Mouse (Mus musculus): ENCODE results near the gene Usp1.
"Not testable (repeated sequence)": the region's sequence is repeated elsewhere in the genome, so short reads cannot be mapped to it uniquely, and the experiment has no call there.

The Usp1 gene

DNA sequence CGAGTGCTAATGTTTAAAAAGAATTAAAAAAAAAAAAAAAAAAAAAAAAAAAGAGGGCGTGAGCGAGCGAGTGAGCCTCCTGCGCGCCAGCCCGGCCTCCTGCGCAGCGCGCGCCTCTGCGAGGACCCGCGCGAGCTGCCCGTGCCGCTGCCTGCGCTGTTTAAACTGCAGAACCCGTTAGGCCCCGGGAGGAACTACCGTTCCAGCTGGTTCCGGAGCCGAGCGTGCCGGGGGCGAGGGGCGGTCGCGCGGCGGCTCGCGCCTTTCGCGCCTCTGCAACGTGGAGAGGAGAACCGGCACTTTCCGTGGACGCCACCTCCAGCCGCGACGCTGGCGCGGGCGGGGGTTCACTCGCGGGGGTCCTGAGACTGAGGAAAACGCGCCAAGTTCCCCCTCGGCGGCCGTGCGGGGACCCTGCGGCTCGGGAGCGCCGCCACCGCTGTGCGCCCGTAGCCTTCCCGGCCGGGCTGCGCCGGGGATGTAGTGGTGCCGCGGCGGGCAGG is at the start of gene Usp1:
Gene Usp1, plus strand, starts transcription at position 243 of the 503 bp plus-strand sequence.
- no peak for DNase-seq (ENCODE audit: low read depth)

- no peak for DNase-seq (ENCODE audit: low read depth)
Measured at GRCm38 (mm10) chr4:98882706-98883105, 40.9 kb upstream of the Usp1 start.

DNA sequence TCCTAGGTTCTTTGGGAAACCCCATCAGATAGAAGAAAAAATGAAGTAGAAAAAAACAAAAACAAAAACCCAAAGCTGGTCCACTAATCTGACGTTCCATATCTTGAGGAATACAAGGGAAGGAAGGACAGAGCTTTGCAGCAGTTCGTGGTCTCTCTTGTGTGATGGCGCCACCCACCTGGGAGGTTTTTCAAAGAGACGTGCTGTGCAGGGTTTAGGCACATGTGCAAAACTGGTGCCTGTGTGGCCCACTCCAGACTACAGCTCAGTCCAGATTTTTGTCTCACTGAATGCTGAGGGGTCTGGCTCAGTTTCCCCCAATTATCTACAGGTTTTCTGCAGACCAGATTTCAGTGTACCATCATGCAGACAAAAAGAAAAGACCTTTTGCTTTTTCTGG is 37.2 kb upstream of the Usp1 start:
- no peak for DNase-seq (ENCODE audit: low read depth)

DNA sequence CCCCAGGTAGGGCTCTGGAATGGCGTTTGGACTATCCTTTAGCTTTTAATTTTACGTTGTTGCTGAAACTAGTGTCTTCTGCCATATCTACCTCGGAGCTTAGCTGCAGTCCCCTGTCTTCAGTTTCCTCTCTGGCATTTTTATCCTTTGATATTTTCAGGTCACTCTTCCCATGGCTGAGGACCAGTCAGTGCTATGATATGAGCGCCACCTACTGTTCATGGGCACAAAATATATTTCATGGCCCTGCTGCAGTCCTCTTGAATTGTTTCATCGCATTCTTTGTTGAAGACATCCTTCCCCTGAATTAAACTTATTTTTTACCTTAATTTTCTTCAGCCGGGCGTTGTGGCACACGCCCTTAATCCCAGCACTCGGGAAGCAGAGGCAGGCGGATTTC is 36.5 kb upstream of the Usp1 start:
- peak; percentile 60 for DNase-seq (ENCODE audit: low read depth)

DNA sequence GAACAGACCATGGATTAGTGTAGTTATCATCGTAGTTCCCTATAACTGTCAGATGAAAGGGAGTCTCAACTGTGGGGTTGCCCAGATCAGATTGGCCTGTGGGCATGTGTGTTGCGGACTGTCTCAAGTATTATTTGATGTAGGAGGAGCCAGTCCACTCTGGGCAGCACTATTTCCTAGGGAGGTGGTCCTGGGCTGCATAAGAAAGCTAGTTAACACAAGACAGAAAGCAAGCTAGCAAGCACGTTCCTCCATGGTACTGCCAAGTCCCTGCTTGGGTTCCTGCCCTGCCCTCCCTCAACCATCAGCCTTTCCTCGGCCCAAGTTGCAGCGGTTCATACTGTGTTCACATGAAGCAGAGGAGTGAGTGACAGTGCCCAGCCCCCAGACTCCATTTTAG is 13.4 kb upstream of the Usp1 start:
- no peak for DNase-seq (ENCODE audit: low read depth)

DNA sequence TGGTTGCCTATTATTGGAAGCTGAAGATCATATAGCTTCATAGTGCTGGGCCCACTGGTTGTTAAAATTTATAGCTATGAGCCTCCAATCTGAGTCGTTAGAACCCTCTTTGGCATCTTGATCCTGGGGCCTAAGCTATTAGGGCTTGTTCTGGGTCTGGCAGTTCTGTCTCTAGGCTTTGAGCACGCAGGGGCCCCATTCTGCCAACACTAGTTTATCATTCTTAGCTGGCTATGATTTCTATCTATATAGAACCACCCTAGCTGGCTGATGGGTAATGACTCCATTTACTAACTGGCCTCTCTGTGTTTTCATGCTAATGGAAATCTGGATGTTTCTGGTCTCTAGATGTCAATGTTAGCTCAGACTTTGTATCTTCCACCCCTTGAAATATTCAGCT is 5.9 kb upstream of the Usp1 start:
- no peak for DNase-seq (ENCODE audit: low read depth)

GRCm38 (mm10) chr4:98918204-98918603 is 5.4 kb upstream of the Usp1 start:
- DNase-seq (ENCODE audit: low read depth): no peak

- DNase-seq (ENCODE audit: low read depth): peak; percentile 79
Measured at GRCm38 (mm10) chr4:98920896-98921295, 2.7 kb upstream of the Usp1 start.

DNA sequence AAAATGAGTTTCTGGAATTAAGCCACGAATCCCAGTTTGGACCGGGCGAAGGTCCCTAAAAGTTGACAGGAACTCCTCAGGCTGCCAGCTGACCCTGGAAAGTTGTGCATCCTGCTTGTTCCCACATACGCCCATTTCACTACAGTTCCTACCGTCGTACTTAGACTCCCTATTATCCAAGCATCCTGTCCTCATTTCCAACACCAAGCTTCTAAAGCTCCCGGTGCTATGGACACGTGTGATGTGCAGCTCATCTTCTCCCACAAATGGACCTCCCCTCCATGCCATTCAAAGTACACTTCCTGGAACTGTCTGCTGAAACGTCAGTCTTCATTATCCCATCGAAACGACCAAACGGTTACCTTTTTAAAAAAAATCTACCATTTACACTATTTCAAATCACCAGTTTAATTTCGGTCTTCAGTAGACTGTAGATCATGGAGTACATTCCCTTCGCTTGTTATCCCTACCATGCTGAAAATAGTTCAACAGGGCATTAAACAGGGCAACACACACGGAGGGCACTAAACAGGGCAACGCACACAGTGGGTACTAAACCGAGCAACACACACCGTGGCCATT is 1.5 kb upstream of the Usp1 start:
- DNase-seq (ENCODE audit: low read depth): peak; percentile 63

DNA sequence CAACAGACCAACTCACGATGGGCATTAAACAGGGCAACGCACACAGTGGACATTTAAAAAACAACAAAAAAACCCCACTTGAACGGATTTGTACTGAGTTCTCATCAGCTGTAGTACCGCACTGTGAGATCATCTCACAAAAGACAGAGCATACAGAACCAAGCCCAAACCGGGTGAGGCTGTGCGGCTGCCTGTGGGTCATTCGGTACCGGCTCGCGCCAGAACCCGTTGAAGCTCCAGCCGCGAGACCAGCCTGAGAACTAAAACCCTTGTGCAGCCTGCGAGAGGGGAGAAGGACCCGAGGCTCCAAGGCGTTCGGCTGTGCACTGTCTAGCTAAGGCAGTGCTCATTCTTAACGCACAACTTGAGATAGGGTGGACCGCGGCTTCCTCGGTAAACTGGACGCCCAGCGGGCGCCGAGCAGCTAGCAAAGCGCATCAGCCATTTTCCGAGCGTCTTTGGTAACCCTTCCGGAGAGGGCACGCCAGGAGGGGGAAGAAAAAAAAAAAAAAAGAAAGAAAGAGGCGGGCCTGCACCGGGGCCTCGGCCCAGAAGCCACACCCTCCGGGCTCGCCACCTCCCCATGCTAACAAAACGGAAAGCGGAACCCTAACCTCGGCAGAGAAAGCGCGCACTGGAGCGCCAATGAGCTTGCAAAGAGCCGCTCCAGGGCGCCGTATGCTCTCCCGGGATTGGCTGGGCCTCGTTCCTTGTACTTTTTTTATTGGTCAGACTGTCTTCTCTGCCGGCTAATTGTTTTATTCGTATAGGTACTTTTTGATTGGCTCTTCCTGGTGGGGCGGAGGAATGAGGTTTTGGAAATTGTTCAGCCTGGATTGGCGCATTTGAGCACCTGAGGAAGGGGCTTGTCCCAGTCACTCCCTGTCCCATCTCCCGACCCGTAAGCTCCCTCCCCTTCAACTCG is 705 bp upstream of the Usp1 start:
- peak; percentile 100 for DNase-seq (ENCODE audit: low read depth)

DNA sequence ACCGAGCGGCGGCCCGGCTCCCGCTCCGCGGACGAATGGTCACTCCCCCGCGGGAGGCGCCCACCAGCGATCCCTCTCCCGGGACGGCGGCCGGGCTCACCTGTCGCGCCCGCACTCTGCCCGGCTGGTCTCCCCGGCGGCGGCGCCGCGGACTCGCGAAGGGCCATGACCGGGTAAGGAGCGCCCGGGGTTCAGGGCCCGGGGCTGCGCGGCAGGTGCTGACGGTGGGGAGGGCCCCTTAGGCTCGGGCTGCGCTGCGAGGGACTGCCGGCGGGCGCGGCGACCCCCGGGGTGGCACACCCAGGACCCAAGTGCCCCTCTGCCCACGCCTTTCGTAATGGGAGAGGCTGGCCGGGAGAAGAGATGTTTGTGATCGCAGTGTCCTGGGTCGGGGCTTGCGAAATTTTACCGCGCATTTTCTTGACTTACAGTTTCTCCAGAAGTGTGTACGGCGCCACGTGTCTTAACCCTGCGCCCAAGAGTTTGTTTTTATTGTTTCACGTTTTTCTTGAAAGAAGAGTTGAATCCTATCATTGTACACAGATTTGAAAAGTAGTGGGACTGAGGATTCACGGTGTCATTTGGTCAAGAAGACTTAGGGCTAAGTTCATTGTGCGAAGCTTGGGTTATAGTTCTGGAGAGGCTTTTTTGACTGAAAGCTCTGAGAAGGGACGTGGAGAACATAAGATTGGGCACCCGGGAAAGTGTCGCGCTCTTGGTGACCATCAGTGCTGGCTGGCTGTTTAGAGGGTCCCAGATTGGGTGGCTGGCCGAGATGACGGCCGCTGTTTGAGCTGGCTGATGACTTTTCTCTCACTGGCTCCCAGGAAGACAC is 678 bp downstream of the Usp1 start:
- DNase-seq (ENCODE audit: low read depth): peak; percentile 62

- no peak for DNase-seq (ENCODE audit: low read depth)
Measured at GRCm38 (mm10) chr4:98924906-98925178, 1.2 kb downstream of the Usp1 start.

- peak; percentile 21 for DNase-seq (ENCODE audit: low read depth)
Measured at GRCm38 (mm10) chr4:98925250-98925781, 1.7 kb downstream of the Usp1 start.

DNA sequence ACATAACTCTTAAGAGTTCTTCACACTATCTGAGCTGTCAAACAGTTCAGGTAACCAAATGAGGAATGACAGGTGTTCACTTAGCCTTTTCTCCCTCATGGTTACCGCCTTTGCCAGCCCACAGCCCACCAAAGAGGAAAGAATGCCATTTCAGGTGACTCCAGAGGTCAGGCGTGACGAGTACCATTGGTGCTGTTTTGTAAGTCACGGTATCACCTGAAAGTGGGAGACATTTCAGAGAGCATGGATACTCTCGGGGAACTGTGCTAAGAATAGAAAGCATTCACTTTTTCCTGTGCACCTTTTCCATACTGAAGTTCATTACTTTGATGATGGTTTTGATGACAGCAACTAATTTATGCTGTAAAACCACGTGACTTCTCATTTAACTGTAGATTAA is 12.4 kb downstream of the Usp1 start:
- no peak for DNase-seq (ENCODE audit: low read depth)

- not testable (repeated sequence) for DNase-seq (ENCODE audit: low read depth)
Measured at GRCm38 (mm10) chr4:98938210-98938609, 14.6 kb downstream of the Usp1 start.

GRCm38 (mm10) chr4:98950563-98950962 is 27.0 kb downstream of the Usp1 start:
- peak; percentile 42 for DNase-seq (ENCODE audit: low read depth)

GRCm38 (mm10) chr4:98955986-98956385 is 32.4 kb downstream of the Usp1 start:
- no peak for DNase-seq (ENCODE audit: low read depth)

- DNase-seq (ENCODE audit: low read depth): no peak
Measured at GRCm38 (mm10) chr4:98960243-98960642, 36.6 kb downstream of the Usp1 start.

DNA sequence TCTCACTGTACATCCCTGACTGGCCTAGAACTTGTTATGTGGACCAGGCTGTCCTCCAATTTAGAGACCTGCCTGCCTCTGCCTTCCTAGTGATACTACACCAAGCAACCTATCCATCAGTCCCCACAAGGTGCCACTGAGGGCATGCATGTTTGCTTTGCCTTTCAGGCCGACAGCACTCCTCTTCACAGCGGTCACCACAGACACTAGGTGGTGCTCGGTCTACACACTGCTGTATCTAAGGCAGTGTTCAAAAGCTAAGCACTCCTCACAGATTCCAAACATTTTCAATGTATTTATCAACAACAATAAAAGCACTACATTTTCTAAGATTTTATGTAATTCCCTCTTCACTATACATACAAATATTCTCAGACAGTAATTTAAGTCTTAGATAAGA is 46.3 kb downstream of the Usp1 start:
- no peak for DNase-seq (ENCODE audit: low read depth)

GRCm38 (mm10) chr4:98975741-98976140 is 52.1 kb downstream of the Usp1 start:
- no peak for DNase-seq (ENCODE audit: low read depth)

DNA sequence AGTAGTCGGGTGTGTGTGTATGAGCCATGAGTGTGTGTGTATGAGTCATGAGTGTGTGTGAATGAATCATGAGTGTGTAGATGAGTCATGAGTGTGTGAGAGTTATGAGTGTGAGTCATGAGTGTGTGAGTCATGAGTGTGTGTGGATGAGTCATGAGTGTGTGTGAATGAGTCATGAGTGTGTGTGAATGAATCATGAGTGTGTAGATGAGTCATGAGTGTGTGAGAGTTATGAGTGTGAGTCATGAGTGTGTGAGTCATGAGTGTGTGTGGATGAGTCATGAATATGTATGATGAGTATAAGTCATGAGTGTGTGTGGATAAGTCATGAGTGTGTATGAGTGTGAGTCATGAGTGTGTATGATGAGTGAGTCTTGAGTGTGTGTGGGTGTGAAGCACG is 54.7 kb downstream of the Usp1 start:
- DNase-seq (ENCODE audit: low read depth): peak; percentile 58

DNA sequence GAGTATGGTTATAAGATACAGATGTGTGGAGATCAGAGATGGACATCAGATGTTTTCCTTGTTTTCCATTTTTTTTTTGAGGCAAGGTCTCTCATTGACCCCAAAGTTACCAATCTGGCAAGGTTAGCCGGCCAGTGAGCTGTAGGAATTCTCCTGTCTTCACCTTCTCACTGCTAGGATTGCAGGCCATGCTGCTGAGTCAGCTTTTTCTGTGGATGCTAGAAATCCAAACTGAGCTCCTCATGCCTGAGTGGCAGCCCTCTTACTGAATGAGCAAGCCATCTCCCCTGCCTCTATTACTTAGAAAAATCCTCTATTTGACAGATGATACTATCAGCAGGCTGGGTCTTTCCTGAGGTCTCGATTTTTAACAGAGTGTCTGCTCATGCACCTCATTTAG is 55.1 kb downstream of the Usp1 start:
- DNase-seq (ENCODE audit: low read depth): no peak
